Mouse (Mus musculus) myocyte (in vitro differentiated cells): Measurements from ENCODE around the gene Large1. TPM values are rescaled to one million over a fixed set of nuclear protein-coding genes. Genes with fewer than 3 reads are reported as not detected.
"Not testable (repeated sequence)": the region's sequence is repeated elsewhere in the genome, so short reads cannot be mapped to it uniquely, and the experiment has no call there.

ENCODE experiments used
- H3K27me3 ChIP-seq: one replicate; pipeline ENCODE4 v1.6.1; 2011; ENCODE audit not compliant: control insufficient read depth, insufficient read depth, insufficient read length
- H3K36me3 ChIP-seq: one replicate; pipeline ENCODE4 v1.6.1; 2011; ENCODE audit not compliant: control insufficient read depth, insufficient read depth
- H3K4me2 ChIP-seq: one replicate; pipeline ENCODE4 v1.6.1; 2011; ENCODE audit warnings: low read depth, control low read depth
- H3K4me3 ChIP-seq: one replicate; pipeline ENCODE4 v1.5.1; 2011; ENCODE audit warnings: mild to moderate bottlenecking, control low read depth, moderate library complexity
- H3K79me2 ChIP-seq: one replicate; pipeline ENCODE4 v1.6.1; 2011; ENCODE audit not compliant: control insufficient read depth, insufficient read depth
- H3ac ChIP-seq: one replicate; pipeline ENCODE4 v1.6.1; 2011; ENCODE audit not compliant: control insufficient read depth, insufficient read length
- CEBPB ChIP-seq: IDR thresholded peaks from 2 replicates; pipeline ENCODE4 v1.6.1; 2011; ENCODE audit warnings: mild to moderate bottlenecking, moderate library complexity; ENCODE audit not compliant: poor library complexity, insufficient read depth, severe bottlenecking
- E2F4 ChIP-seq: IDR thresholded peaks from one replicate; pipeline ENCODE4 v1.6.1; 2011; ENCODE audit warnings: mild to moderate bottlenecking, control low read depth, moderate library complexity; ENCODE audit not compliant: insufficient read depth
- MAX ChIP-seq: IDR thresholded peaks from one replicate; pipeline ENCODE4 v1.6.1; 2011; ENCODE audit warnings: low read depth, mild to moderate bottlenecking, control low read depth
- MYOD1 ChIP-seq, 3 experiments: IDR thresholded peaks; one replicate each; pipeline ENCODE4 v1.6.1; 2011; ENCODE audit warnings: control low read depth in 2 of 3, low read depth in 2 of 3, mild to moderate bottlenecking in 2 of 3, moderate library complexity in 1 of 3; ENCODE audit not compliant: insufficient read length in 2 of 3, control insufficient read depth in 1 of 3
- MYOG ChIP-seq, 3 experiments: IDR thresholded peaks; one replicate each; pipeline ENCODE4 v1.6.1; 2011; ENCODE audit warnings: control low read depth in 2 of 3, low read depth in 2 of 3, mild to moderate bottlenecking in 2 of 3; ENCODE audit not compliant: insufficient read length in 2 of 3, control insufficient read depth in 1 of 3, insufficient read depth in 1 of 3
- POLR2A ChIP-seq: IDR thresholded peaks from one replicate; pipeline ENCODE4 v1.6.1; 2011; ENCODE audit warnings: low read depth, mild to moderate bottlenecking, control low read depth, moderate library complexity; ENCODE audit not compliant: insufficient read length
- POLR2AphosphoS2 ChIP-seq: IDR thresholded peaks from one replicate; pipeline ENCODE4 v1.6.1; 2011; ENCODE audit warnings: low read depth, control low read depth; ENCODE audit not compliant: insufficient read length
- REST ChIP-seq: IDR thresholded peaks from one replicate; pipeline ENCODE4 v1.6.1; 2011; ENCODE audit warnings: mild to moderate bottlenecking, control low read depth, moderate library complexity; ENCODE audit not compliant: insufficient read depth, insufficient read length
- SRF ChIP-seq: IDR thresholded peaks from one replicate; pipeline ENCODE4 v1.6.1; 2011; ENCODE audit warnings: low read depth; ENCODE audit not compliant: control insufficient read depth, insufficient read length
- TCF12 ChIP-seq: IDR thresholded peaks from one replicate; pipeline ENCODE4 v1.6.1; 2011; ENCODE audit warnings: mild to moderate bottlenecking, control low read depth; ENCODE audit not compliant: poor library complexity, insufficient read depth, severe bottlenecking
- TCF3 ChIP-seq: IDR thresholded peaks from one replicate; pipeline ENCODE4 v1.6.1; 2011; ENCODE audit warnings: low read depth, control low read depth; ENCODE audit not compliant: insufficient read length
- USF1 ChIP-seq: IDR thresholded peaks from one replicate; pipeline ENCODE4 v1.6.1; 2011; ENCODE audit warnings: low read depth, mild to moderate bottlenecking, control low read depth, moderate library complexity
- polyA plus RNA-seq: library from polyadenylated mRNA; unstranded; fragments of >200 nt; fragmentation: generic; extraction: Trizol; gene quantifications from one replicate; pipeline ENCODE4 v1.2.1, GENCODE M21; 2012; ENCODE audit warnings: missing spikeins

Gene Large1
- polyA plus RNA-seq, 1 experiment, result 23.2 TPM

- no peak for TF ChIP-seq REST
- TF ChIP-seq SRF, result no peak
- no peak for TF ChIP-seq TCF3
- TF ChIP-seq E2F4, result no peak
- TF ChIP-seq USF1, result no peak
- no peak for TF ChIP-seq TCF12
- no peak for TF ChIP-seq POLR2A
- TF ChIP-seq POLR2AphosphoS2, result no peak
- no peak for TF ChIP-seq MYOD1 (IDR thresholded peaks at IDR 0.05; ENCODE audit: control insufficient read depth in 1 of 3, insufficient read length in 2 of 3, low read depth in 2 of 3)
- TF ChIP-seq MYOG (IDR thresholded peaks at IDR 0.05; ENCODE audit: control insufficient read depth in 1 of 3, insufficient read depth in 1 of 3, insufficient read length in 2 of 3, low read depth in 2 of 3), result no peak
- no peak for TF ChIP-seq CEBPB
- no peak overlapping the region for H3K4me3 ChIP-seq
- no peak overlapping the region for H3K4me2 ChIP-seq
- H3K79me2 ChIP-seq, result peaks cover 57% of the 10 kb centered on the region
- H3K27me3 ChIP-seq, result no peaks in the 10 kb centered on the region
- no peak overlapping the region for H3ac ChIP-seq
- H3K36me3 ChIP-seq, result peaks cover 11% of the 10 kb centered on the region
Observed at GRCm38 (mm10) chr8:73329131-73329530, 24.2 kb downstream of the Large1 start.

DNA sequence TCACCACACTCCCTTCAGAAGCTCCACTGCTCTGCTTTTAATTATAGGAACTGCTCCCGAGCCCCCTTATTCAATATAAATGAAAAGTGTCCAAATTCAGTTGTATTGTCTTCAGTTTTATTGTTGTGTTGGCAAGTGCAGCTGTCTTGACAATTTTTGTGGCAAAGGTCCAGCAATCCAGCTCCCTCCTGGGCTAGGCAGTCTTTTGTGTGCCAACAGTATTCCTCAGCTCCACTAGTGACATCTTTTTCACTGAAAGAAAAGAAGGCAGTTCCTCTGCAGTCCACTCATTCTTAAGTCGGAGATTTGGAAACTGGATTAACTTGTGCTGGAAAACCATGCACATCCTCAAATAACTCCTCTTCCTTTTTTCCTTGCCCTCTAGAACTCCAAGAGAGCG is 25.3 kb downstream of the Large1 start:
- Histone ChIP-seq H3K4me3 (no peak overlapping the region), H3K4me2 (no peak overlapping the region), H3ac (no peak overlapping the region), H3K36me3 (peaks cover 10% of the 10 kb centered on the region), H3K27me3 (no peaks in the 10 kb centered on the region), H3K79me2 (peaks cover 51% of the 10 kb centered on the region)
- TF ChIP-seq REST (no peak), MYOD1 (IDR thresholded peaks at IDR 0.05; ENCODE audit: control insufficient read depth in 1 of 3, insufficient read length in 2 of 3, low read depth in 2 of 3) (no peak), CEBPB (no peak), E2F4 (no peak), SRF (no peak), POLR2A (no peak), TCF3 (no peak), MAX (no peak), POLR2AphosphoS2 (no peak), USF1 (no peak), MYOG (IDR thresholded peaks at IDR 0.05; ENCODE audit: control insufficient read depth in 1 of 3, insufficient read depth in 1 of 3, insufficient read length in 2 of 3, low read depth in 2 of 3) (no peak), TCF12 (no peak)

- H3K4me3 ChIP-seq, result no peak overlapping the region
- no peak overlapping the region for H3K4me2 ChIP-seq
- H3K27me3 ChIP-seq, result no peaks in the 10 kb centered on the region
- H3ac ChIP-seq, result no peak overlapping the region
- H3K79me2 ChIP-seq, result peaks cover 52% of the 10 kb centered on the region
- H3K36me3 ChIP-seq, result no peaks in the 10 kb centered on the region
- TF ChIP-seq MAX (no peak), MYOG (IDR thresholded peaks at IDR 0.05; ENCODE audit: control insufficient read depth in 1 of 3, insufficient read depth in 1 of 3, insufficient read length in 2 of 3, low read depth in 2 of 3) (no peak), E2F4 (no peak), REST (no peak), TCF12 (no peak), USF1 (no peak), MYOD1 (IDR thresholded peaks at IDR 0.05; ENCODE audit: control insufficient read depth in 1 of 3, insufficient read length in 2 of 3, low read depth in 2 of 3) (no peak), SRF (no peak), POLR2AphosphoS2 (no peak), POLR2A (no peak), CEBPB (no peak), TCF3 (no peak)
Observed at GRCm38 (mm10) chr8:73324667-73325066, 28.7 kb downstream of the Large1 start.

- Histone ChIP-seq H3K36me3 (no peaks in the 10 kb centered on the region), H3K4me3 (no peak overlapping the region), H3K79me2 (peaks cover 55% of the 10 kb centered on the region), H3K27me3 (no peaks in the 10 kb centered on the region), H3K4me2 (no peak overlapping the region), H3ac (no peak overlapping the region)
- no peak for TF ChIP-seq TCF3
- TF ChIP-seq SRF, result no peak
- no peak for TF ChIP-seq MAX
- TF ChIP-seq MYOD1 (IDR thresholded peaks at IDR 0.05; ENCODE audit: control insufficient read depth in 1 of 3, insufficient read length in 2 of 3, low read depth in 2 of 3), result no peak
- TF ChIP-seq TCF12, result no peak
- no peak for TF ChIP-seq POLR2A
- TF ChIP-seq CEBPB, result no peak
- TF ChIP-seq REST, result no peak
- no peak for TF ChIP-seq E2F4
- no peak for TF ChIP-seq MYOG (IDR thresholded peaks at IDR 0.05; ENCODE audit: control insufficient read depth in 1 of 3, insufficient read depth in 1 of 3, insufficient read length in 2 of 3, low read depth in 2 of 3)
- no peak for TF ChIP-seq USF1
- no peak for TF ChIP-seq POLR2AphosphoS2
Observed at GRCm38 (mm10) chr8:73323591-73323990, 29.7 kb downstream of the Large1 start.

DNA sequence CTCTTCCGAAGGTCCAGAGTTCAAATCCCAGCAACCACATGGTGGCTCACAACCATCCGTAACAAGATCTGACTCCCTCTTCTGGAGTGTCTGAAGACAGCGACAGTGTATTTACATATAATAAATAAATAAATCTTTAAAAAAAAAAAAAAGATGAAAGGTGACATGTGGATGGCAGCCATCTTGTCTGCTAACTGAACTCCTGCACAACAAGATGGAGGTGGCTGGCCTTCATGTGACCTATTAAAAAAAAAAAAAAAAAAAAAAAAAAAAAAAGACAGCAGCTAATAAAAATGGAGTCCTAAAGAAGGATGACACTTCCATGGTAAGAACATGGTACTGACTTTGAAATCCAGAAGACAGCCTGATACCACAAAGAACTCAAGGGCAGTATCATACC is 33.8 kb downstream of the Large1 start:
- not testable (repeated sequence) for H3ac ChIP-seq

More for the DNA sequence above, 33.8 kb downstream of the Large1 start:
- H3K27me3 ChIP-seq, H3K4me2 ChIP-seq, H3K4me3 ChIP-seq, H3K36me3 ChIP-seq: not testable (repeated sequence)
- H3K79me2 ChIP-seq, result peaks cover 54% of the 10 kb centered on the region
